Mouse (Mus musculus) neural tube, embryonic 12.5 days (tissue): ENCODE results near the gene Gm10670. TPM values are rescaled to one million over a fixed set of nuclear protein-coding genes. Genes with fewer than 3 reads are reported as not detected.
"Not testable (repeated sequence)": the region's sequence is repeated elsewhere in the genome, so short reads cannot be mapped to it uniquely, and the experiment has no call there.

Experiments
- ATAC-seq: fragments of 200-750 bp; cut with Nextera tagmentation; 2 replicates; pipeline ENCODE4 v1.8.0; 2017; ENCODE audit warnings: low read depth, mild to moderate bottlenecking, moderate TSS enrichment, moderate library complexity; ENCODE audit not compliant: low FRiP score
- H3K27ac ChIP-seq: fragments of 300-500 bp; sonication (generic); 2 replicates; pipeline ENCODE4 v1.5.1; 2016
- H3K27me3 ChIP-seq: fragments of 300-500 bp; sonication (generic); replicated peaks from 2 replicates; pipeline ENCODE4 v1.6.1; 2016; ENCODE audit warnings: mild to moderate bottlenecking
- H3K36me3 ChIP-seq: fragments of 300-500 bp; sonication (generic); 2 replicates; pipeline ENCODE4 v1.6.1; 2016; ENCODE audit warnings: mild to moderate bottlenecking
- H3K4me1 ChIP-seq: fragments of 300-500 bp; sonication (generic); 2 replicates; pipeline ENCODE4 v1.6.1; 2016
- H3K4me2 ChIP-seq: fragments of 300-500 bp; sonication (generic); replicated peaks from 2 replicates; pipeline ENCODE4 v1.6.1; 2016; ENCODE audit warnings: mild to moderate bottlenecking
- H3K4me3 ChIP-seq: fragments of 300-500 bp; sonication (generic); 2 replicates; pipeline ENCODE4 v1.5.1; 2016
- H3K9ac ChIP-seq: fragments of 300-500 bp; sonication (generic); 2 replicates; pipeline ENCODE4 v1.6.1; 2016; ENCODE audit warnings: mild to moderate bottlenecking
- H3K9me3 ChIP-seq: fragments of 300-500 bp; sonication (generic); 2 replicates; pipeline ENCODE4 v1.6.1; 2016; ENCODE audit warnings: mild to moderate bottlenecking
- WGBS: fragments of 180-500 bp; shearing (Covaris S2); methylation state at CpG from one replicate; pipeline ENCODE4 v1.1.7; 2016; 5-methylcytosine and 5-hydroxymethylcytosine counted together
- polyA plus RNA-seq: library from polyadenylated mRNA; unstranded; fragments of >200 nt; fragmentation: Nextera tagmentation; extraction: Ambion mirVana; gene quantifications from 2 replicates; pipeline ENCODE4 v1.2.1, GENCODE M21; 2016

Gene Gm10670
- not detected in 2 replicates for polyA plus RNA-seq

- not testable (repeated sequence) for H3K9me3 ChIP-seq, ATAC-seq, H3K4me3 ChIP-seq, H3K4me2 ChIP-seq, H3K4me1 ChIP-seq, H3K9ac ChIP-seq, H3K27me3 ChIP-seq, H3K27ac ChIP-seq, H3K36me3 ChIP-seq
- WGBS = no CpG with 5 or more reads among the region's 5 CpGs
Measured at GRCm38 (mm10) chr7:20474825-20475224, at the start of gene Gm10670. TSS of gene Gm10670 (minus strand) at chr7:20474925.

- H3K4me1 ChIP-seq, H3K4me2 ChIP-seq, H3K9ac ChIP-seq, H3K4me3 ChIP-seq, H3K36me3 ChIP-seq, ATAC-seq, H3K9me3 ChIP-seq, H3K27me3 ChIP-seq, H3K27ac ChIP-seq: not testable (repeated sequence)
- WGBS = no CpG with 5 or more reads among the region's 3 CpGs
Measured at GRCm38 (mm10) chr7:20510434-20510833, 35.7 kb upstream of the Gm10670 start, which contains the start of gene Vmn1r103. TSS of gene Vmn1r103 (minus strand) at chr7:20510534.

- not testable (repeated sequence) for H3K4me2 ChIP-seq, H3K9me3 ChIP-seq, ATAC-seq, H3K4me1 ChIP-seq, H3K9ac ChIP-seq, H3K36me3 ChIP-seq, H3K27ac ChIP-seq, H3K27me3 ChIP-seq, H3K4me3 ChIP-seq
- no CpG with 5 or more reads among the region's 2 CpGs for WGBS
Measured at GRCm38 (mm10) chr7:20442493-20442892, 32.2 kb downstream of the Gm10670 start, which contains the start of gene Vmn1r101. TSS of gene Vmn1r101 (minus strand) at chr7:20442593.

Other genes with a start within 250 kb of the Gm10670 start
- gene Gm4498, start 241.1 kb downstream of the Gm10670 start, polyA plus RNA-seq = not detected in 2 replicates
- gene Gm5890, start 212.1 kb downstream of the Gm10670 start, polyA plus RNA-seq = not detected in 2 replicates
- gene Gm4133, start 140.9 kb downstream of the Gm10670 start, polyA plus RNA-seq = not detected in 2 replicates
- not detected in 2 replicates for gene Gm5728, start 99.5 kb downstream of the Gm10670 start, polyA plus RNA-seq
- not detected in 2 replicates for gene Vmn1r100, start 57.0 kb downstream of the Gm10670 start, polyA plus RNA-seq
- gene Vmn1r101, start 32.3 kb downstream of the Gm10670 start, polyA plus RNA-seq = not detected in 2 replicates
- gene Vmn1r103, start 35.6 kb upstream of the Gm10670 start, polyA plus RNA-seq = not detected in 2 replicates
- gene Vmn1r104, start 58.9 kb upstream of the Gm10670 start, polyA plus RNA-seq = not detected in 2 replicates
- gene Gm5726, start 70.8 kb upstream of the Gm10670 start, polyA plus RNA-seq = not detected in 2 replicates
- not detected in 2 replicates for gene Gm4141, start 101.3 kb upstream of the Gm10670 start, polyA plus RNA-seq
- gene Gm4513, start 124.1 kb upstream of the Gm10670 start, polyA plus RNA-seq = not detected in 2 replicates
- gene Vmn1r107, start 194.0 kb upstream of the Gm10670 start, polyA plus RNA-seq = not detected in 2 replicates
- not detected in 2 replicates for gene Vmn1r111, start 228.3 kb upstream of the Gm10670 start, polyA plus RNA-seq